Mouse (Mus musculus) hindbrain, embryonic 16.5 days (tissue): Measurements from ENCODE around the gene Nus1. TPM values are rescaled to one million over a fixed set of nuclear protein-coding genes. Genes with fewer than 3 reads are reported as not detected.

Experiments used
- ATAC-seq: fragments of 200-750 bp; cut with Nextera tagmentation; 2 replicates; pipeline ENCODE4 v1.8.0; 2017; ENCODE audit warnings: moderate TSS enrichment, moderate library complexity
- H3K27ac ChIP-seq: fragments of 300-500 bp; sonication (generic); 2 replicates; pipeline ENCODE4 v1.5.1; 2014; ENCODE audit warnings: low read depth, mild to moderate bottlenecking, control low read depth, low read length, moderate library complexity
- H3K27me3 ChIP-seq: fragments of 300-500 bp; sonication (generic); replicated peaks from 2 replicates; pipeline ENCODE4 v1.6.1; 2014; ENCODE audit warnings: low read length; ENCODE audit not compliant: control insufficient read depth, insufficient read depth
- H3K36me3 ChIP-seq: fragments of 300-500 bp; sonication (generic); 2 replicates; pipeline ENCODE4 v1.6.1; 2014; ENCODE audit warnings: mild to moderate bottlenecking, low read length, moderate library complexity, mixed read lengths; ENCODE audit not compliant: control insufficient read depth, insufficient read depth
- H3K4me1 ChIP-seq: fragments of 300-500 bp; sonication (generic); 2 replicates; pipeline ENCODE4 v1.6.1; 2014; ENCODE audit warnings: low read depth, low read length; ENCODE audit not compliant: control insufficient read depth, insufficient read depth
- H3K4me2 ChIP-seq: fragments of 300-500 bp; sonication (generic); 2 replicates; pipeline ENCODE4 v1.6.1; 2014; ENCODE audit warnings: mild to moderate bottlenecking, low read length, control low read depth, moderate library complexity
- H3K4me3 ChIP-seq: fragments of 300-500 bp; sonication (generic); 2 replicates; pipeline ENCODE4 v1.5.1; 2014; ENCODE audit warnings: mild to moderate bottlenecking, low read length, control low read depth, moderate library complexity
- H3K9ac ChIP-seq: fragments of 300-500 bp; sonication (generic); 2 replicates; pipeline ENCODE4 v1.6.1; 2014; ENCODE audit warnings: low read depth, mild to moderate bottlenecking, control low read depth, low read length, moderate library complexity
- H3K9me3 ChIP-seq: fragments of 300-500 bp; sonication (generic); 2 replicates; pipeline ENCODE4 v1.6.1; 2014; ENCODE audit warnings: mild to moderate bottlenecking, low read length, moderate library complexity; ENCODE audit not compliant: control insufficient read depth
- WGBS: fragments of 180-500 bp; shearing (Covaris S2); extraction: QIAGEN DNeasy Blood & Tissue Kit; methylation state at CpG from one replicate; pipeline ENCODE4 v1.1.7; 2014; 5-methylcytosine and 5-hydroxymethylcytosine counted together
- polyA plus RNA-seq: library from polyadenylated mRNA; unstranded; fragments of >200 nt; fragmentation: Nextera tagmentation; extraction: Ambion mirVana; gene quantifications from 2 replicates; pipeline ENCODE4 v1.2.1, GENCODE M21; 2015

The Nus1 gene
- polyA plus RNA-seq, result 22.1 and 22.4 TPM in 2 replicates

DNA sequence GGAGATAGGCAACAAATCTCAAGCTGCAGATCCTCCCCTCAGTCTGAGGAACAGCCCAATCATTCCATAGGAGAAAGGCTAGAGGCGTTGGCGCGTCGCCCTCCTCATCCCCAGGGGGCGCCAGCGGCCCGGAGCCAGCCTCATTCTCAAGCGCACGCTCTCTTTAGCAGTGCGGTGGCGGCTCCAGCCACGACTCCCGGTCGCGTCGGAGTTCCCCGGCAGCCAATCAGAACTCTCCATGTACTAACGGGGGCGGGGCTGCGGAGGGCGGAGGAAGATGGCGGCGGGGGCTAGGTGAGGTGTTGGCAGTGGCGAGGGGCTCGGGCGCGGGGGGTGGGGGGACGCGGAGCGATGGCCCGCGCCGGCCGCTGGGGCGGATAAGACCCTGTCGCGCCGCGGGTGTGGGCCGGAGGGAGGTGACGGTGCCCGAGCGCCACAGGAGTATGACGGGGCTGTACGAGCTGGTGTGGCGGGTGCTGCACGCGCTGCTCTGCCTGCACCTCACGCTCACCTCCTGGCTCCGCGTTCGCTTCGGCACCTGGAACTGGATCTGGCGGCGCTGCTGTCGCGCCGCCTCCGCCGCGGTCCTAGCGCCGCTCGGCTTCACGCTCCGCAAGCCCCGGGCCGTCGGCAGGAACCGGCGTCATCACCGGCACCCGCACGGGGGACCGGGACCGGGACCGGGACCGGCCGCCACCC lies at the start of gene Nus1:
Nus1 (plus strand) TSS at position 249 of the 699 bp plus-strand sequence.
- peak within 1 kb of the TSS; percentile 95 for H3K9ac ChIP-seq
- H3K27ac ChIP-seq, result peak within 1 kb of the TSS; percentile 96
- WGBS, result under 1% methylated on average over 58 of the region's 79 CpGs
- H3K4me1 ChIP-seq, result peaks cover 21% of the 10 kb centered on the region
- H3K36me3 ChIP-seq, result no peaks in the 10 kb centered on the region
- peak within 1 kb of the TSS; percentile 82 for H3K4me2 ChIP-seq
- no peaks in the 10 kb centered on the region for H3K27me3 ChIP-seq
- no peaks in the 10 kb centered on the region for H3K9me3 ChIP-seq
- peak within 1 kb of the TSS; percentile 99 for H3K4me3 ChIP-seq
- ATAC-seq, result peak; percentile 99

DNA sequence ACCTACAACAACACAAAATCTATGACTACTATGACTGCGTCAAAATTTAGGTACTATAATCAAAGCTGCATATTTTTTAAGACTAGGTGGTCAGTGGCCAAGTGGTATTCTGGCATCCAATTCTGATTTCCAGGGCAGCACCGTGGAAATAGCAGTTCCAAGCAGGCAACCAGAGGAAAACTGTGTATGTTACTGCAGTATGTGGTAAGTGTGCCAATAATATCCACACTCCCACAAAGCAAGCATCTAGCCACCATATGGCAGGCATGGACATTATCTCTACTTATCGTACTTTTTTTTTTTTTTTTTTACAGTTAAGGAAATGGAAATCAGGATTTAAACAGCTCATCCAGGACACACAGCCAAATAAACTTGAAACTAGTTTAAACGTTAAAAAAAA lies 49.0 kb upstream of the Nus1 start:
- 87% methylated on average over 4 of the region's 4 CpGs for WGBS
- no peak overlapping the region for H3K9ac ChIP-seq
- H3K4me1 ChIP-seq, result no peaks in the 10 kb centered on the region
- H3K36me3 ChIP-seq, result 0 out of 2 replicates have a peak, but pooled peaks cover 2% of the 10 kb centered on the region
- H3K27me3 ChIP-seq, result no peaks in the 10 kb centered on the region
- ATAC-seq, result no peak
- H3K27ac ChIP-seq, result no peak overlapping the region
- no peak overlapping the region for H3K4me2 ChIP-seq
- no peak overlapping the region for H3K4me3 ChIP-seq
- H3K9me3 ChIP-seq, result no peaks in the 10 kb centered on the region

DNA sequence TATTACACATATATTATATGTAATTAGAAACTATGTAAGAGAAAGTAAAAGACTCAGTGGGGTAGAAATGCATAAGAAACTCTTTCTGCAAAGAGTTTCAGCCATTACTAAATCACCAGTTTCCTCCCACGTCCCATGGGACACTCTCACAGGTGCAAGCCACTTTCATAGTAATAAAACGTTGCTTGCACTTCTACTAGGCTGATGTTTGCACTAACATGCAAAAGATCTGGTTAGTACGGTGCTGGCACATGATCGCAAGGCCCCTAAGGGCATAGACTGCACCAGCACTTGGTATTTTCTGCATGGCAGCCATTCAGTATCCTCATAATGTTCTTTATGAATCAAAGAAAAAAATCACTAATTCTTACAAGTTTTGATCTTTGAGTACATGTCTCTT lies 43.5 kb upstream of the Nus1 start:
- H3K4me3 ChIP-seq, result no peak overlapping the region
- no peaks in the 10 kb centered on the region for H3K27me3 ChIP-seq
- ATAC-seq, result no peak
- H3K27ac ChIP-seq, result no peak overlapping the region
- 71% methylated on average over 4 of the region's 4 CpGs for WGBS
- no peak overlapping the region for H3K4me2 ChIP-seq
- no peaks in the 10 kb centered on the region for H3K9me3 ChIP-seq
- peaks cover 2% of the 10 kb centered on the region for H3K4me1 ChIP-seq
- no peak overlapping the region for H3K9ac ChIP-seq
- H3K36me3 ChIP-seq, result 0 out of 2 replicates have a peak, but pooled peaks cover 2% of the 10 kb centered on the region

DNA sequence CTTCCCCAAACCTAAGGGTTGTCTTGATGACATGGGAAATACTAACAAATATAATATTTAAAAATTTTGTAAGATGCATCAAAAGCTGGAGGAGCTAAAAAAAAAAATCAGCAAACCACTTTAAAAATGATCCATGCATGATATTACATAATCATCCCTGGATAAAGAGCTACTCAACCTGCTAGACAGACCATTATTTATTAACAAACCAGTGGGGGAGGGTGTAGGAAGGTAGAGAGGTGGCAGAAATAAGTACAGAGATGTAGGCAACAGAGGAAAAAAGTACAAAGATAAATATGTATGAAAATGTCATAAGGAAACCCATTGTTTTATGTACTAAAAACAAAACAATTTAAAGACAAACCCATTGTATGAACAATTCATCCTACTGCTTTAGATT lies 42.7 kb upstream of the Nus1 start:
- no peaks in the 10 kb centered on the region for H3K27me3 ChIP-seq
- 0 out of 2 replicates have a peak, but pooled peaks cover 2% of the 10 kb centered on the region for H3K36me3 ChIP-seq
- peaks cover 7% of the 10 kb centered on the region for H3K4me1 ChIP-seq
- H3K27ac ChIP-seq, result no peak overlapping the region
- H3K4me2 ChIP-seq, result no peak overlapping the region
- H3K9me3 ChIP-seq, result no peaks in the 10 kb centered on the region
- no peak overlapping the region for H3K9ac ChIP-seq
- ATAC-seq, result no peak
- no peak overlapping the region for H3K4me3 ChIP-seq

- Histone ChIP-seq H3K4me3 (no peak overlapping the region), H3K4me2 (no peak overlapping the region), H3K4me1 (peaks cover 7% of the 10 kb centered on the region), H3K27ac (no peak overlapping the region), H3K36me3 (no peaks in the 10 kb centered on the region), H3K9me3 (no peaks in the 10 kb centered on the region), H3K27me3 (no peaks in the 10 kb centered on the region), H3K9ac (no peak overlapping the region)
- WGBS, result 96% methylated on average over 2 of the region's 2 CpGs
- no peak for ATAC-seq
Observed at GRCm38 (mm10) chr10:52376422-52376821, 40.9 kb upstream of the Nus1 start.

- Histone ChIP-seq H3K27me3 (no peaks in the 10 kb centered on the region), H3K27ac (no peak overlapping the region), H3K9ac (no peak overlapping the region), H3K9me3 (no peaks in the 10 kb centered on the region), H3K4me3 (no peak overlapping the region), H3K4me2 (no peak overlapping the region), H3K36me3 (no peaks in the 10 kb centered on the region), H3K4me1 (peaks cover 7% of the 10 kb centered on the region)
- no peak for ATAC-seq
- 87% methylated on average over 2 of the region's 2 CpGs for WGBS
Observed at GRCm38 (mm10) chr10:52377813-52378212, 39.5 kb upstream of the Nus1 start.

DNA sequence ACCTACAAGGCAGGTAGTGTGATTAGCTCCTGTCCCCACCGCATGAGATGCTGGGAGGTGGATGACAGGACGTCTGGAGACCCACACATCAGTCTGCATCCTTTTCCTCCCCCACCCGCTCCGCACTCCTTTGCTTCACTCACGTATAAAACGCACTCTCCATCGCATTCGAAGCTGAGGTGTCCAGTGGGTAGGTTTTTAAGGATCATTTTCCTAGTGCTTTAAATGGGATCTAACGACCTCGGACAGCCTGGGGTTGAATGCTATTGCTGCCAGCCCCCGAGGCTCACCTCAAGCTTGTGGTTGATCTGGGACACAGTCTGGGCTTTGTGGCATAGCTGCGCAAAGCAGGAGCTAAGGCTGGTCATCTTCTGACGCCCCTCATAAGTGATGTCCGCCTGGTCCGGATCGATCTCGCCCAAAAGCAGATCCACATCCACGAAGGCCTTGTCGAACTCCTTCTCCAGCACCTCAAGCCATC lies 36.0 kb upstream of the Nus1 start:
- WGBS, result 1% methylated on average over 19 of the region's 19 CpGs
- Histone ChIP-seq H3K9me3 (no peaks in the 10 kb centered on the region), H3K4me1 (peaks cover 7% of the 10 kb centered on the region), H3K9ac (peak overlapping the region; percentile 97), H3K36me3 (no peaks in the 10 kb centered on the region), H3K4me3 (peak overlapping the region; percentile 92), H3K27ac (peak overlapping the region; percentile 98), H3K4me2 (peak overlapping the region; percentile 74), H3K27me3 (no peaks in the 10 kb centered on the region)
- ATAC-seq, result peak; percentile 67

DNA sequence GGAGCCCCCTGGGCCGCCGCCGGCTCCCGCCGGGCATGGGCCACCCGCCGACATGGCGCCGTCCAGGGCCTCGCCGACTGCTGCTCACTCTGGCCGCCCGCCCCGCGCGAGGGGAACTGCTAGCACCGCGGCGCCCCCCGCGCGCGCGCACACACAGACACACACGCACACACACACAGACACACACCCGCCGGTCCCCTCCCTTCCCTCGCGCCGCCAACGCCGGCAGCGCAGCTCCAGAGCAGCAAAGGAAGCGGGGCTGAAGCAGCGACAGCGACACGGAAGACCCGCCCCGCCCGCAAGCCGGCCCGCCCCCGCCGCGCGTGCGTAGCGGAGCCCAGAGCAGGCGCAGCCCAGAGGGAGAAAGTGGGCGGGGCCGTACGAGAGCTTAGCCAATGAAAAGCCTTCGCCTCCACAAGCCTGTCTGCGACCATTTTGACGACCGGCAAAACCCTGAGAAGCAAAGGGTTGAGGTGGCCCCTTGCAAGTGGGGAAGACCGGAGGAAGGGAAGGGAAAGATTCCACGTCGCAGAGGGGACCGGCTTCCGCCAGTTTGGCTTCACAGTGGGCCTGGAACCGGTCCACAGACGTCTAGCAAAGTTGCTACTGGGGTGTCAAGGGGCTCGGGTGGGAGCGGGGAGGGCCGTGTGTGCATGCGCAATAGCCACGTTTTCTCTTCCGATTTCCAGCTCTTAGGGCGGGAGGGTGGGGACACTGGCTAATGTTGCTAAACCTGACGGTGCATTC lies 35.3 kb upstream of the Nus1 start, which contains the start of gene Gopc:
Gopc (minus strand) TSS at position 280 of the 747 bp plus-strand sequence.
- Histone ChIP-seq H3K36me3 (no peaks in the 10 kb centered on the region), H3K9me3 (no peaks in the 10 kb centered on the region), H3K9ac (peak within 1 kb of the TSS; percentile 97), H3K4me1 (peaks cover 7% of the 10 kb centered on the region), H3K27me3 (no peaks in the 10 kb centered on the region), H3K27ac (peak within 1 kb of the TSS; percentile 98), H3K4me2 (peak within 1 kb of the TSS; percentile 76), H3K4me3 (peak within 1 kb of the TSS; percentile 92)
- ATAC-seq, result peak; percentile 98
- WGBS, result 0% methylated on average over 48 of the region's 71 CpGs

DNA sequence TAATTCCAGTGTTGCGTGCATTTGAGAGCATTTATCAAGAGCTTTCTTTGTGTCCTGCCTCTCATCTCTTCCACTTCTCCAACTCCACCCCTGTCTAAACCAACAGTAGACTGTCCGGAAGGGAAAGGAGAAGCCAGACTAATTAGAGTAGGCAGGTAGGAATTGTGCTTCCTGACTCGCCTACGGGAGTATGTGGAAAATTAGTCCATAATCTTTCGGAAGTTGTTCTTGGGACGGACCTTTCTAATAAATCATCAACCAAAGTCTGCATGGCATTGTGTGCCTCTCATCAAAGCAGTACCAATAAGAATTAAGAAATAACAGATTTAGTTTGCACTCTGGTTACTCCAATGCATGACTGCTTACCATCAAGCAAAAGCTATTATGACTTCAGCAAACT lies 34.3 kb upstream of the Nus1 start:
- H3K4me2 ChIP-seq, result peak overlapping the region; percentile 76
- no peak overlapping the region for H3K9ac ChIP-seq
- H3K9me3 ChIP-seq, result no peaks in the 10 kb centered on the region
- H3K4me1 ChIP-seq, result peaks cover 7% of the 10 kb centered on the region
- WGBS, result 91% methylated on average over 6 of the region's 6 CpGs
- H3K27me3 ChIP-seq, result no peaks in the 10 kb centered on the region
- no peak for ATAC-seq
- no peak overlapping the region for H3K27ac ChIP-seq
- no peak overlapping the region for H3K4me3 ChIP-seq
- no peaks in the 10 kb centered on the region for H3K36me3 ChIP-seq
